Comparison of ENCODE assay signal across 9 mouse cellular contexts in the genomic region with DNA sequence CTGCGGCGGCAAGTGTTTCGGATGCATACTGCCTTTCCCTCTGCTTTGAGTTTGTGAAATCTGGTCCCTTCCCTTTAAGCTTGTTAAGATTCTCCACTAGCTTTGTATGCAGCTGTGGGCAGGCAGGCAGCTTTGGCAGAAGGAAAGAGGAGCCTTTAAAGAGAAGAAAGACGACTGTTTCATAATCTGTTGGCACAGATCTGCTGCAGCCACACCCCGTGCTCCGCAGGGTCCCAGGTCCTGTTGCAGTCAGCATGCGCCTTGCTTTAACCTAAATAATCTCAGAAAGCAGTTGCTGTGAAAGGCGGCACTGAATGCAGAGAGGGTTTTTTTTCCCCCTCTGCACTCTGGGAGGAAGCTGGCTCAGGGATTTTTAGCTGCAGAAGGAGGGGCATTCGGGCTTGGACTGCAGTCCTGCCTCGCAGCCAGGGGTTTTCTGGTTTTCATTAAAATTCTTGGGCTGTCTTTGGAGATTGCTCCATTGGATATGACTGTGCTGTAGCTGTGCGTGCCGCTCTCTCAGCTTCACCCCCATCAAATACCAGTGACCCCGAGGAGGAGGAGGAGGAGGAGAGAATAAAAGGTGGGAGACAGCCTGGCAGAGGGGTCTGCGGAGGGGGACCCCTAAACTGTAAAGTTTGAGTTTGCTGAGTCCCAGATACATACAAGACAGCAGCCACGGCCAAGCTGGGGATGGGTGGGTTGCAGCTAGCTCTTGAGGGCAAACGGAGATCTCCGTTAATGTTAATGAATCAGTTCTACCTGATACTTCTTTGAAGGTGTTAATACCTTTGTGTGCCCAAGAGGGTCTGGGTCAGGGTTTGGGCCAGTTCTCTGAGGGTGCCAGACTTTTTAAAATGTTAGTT. TPM values are rescaled to one million over a fixed set of nuclear protein-coding genes. Genes with fewer than 3 reads are reported as not detected.
DNase-seq lines count a peak whose midpoint lies in the region; ATAC-seq lines count a peak whose summit lies in the region.
"Had no signal": no experiment of that assay in that cellular context is flagged by ENCODE, and none has a peak within 500 bp of the region (broad histone marks: within the 10 kb centered on the region; RNA-seq: fewer than 3 reads in every experiment).

No protein-coding gene starts in this region.

- no peak overlapping the region; the same call in 1 of the 2 replicates for H3K9ac ChIP-seq in embryonic facial prominence, embryonic 15.5 days
- H3K9ac ChIP-seq in limb, embryonic 11.5 days (ENCODE audit: low read length): peak overlapping the region; percentile 41; the same call in 1 of the 2 replicates
- H3K9ac ChIP-seq in midbrain, embryonic 16.5 days (ENCODE audit: low read depth, low read length): peak overlapping the region; percentile 55

- H3K9me3 ChIP-seq in embryonic facial prominence, embryonic 15.5 days (replicated peaks): no peaks in the 10 kb centered on the region
- no peaks in the 10 kb centered on the region for H3K9me3 ChIP-seq in heart, embryonic 10.5 days
- no peaks in the 10 kb centered on the region for H3K9me3 ChIP-seq in limb, embryonic 11.5 days (ENCODE audit: control insufficient read depth, low read length)
- no peaks in the 10 kb centered on the region for H3K9me3 ChIP-seq in midbrain, embryonic 16.5 days (replicated peaks; ENCODE audit: control insufficient read depth, low read length, poor library complexity, severe bottlenecking)

- peak; percentile 54 for DNase-seq in adrenal gland, adult 2 months
- DNase-seq in adrenal gland, postnatal 4 days (ENCODE audit: low spot score in 2 of 2): no peak
- DNase-seq in heart, embryonic 10.5 days (ENCODE audit: low spot score): no peak
- peak; percentile 6 to 11 for DNase-seq in kidney, adult 8-10 months
- DNase-seq in limb, embryonic 11.5 days (ENCODE audit: low spot score): peak; percentile 79
- peak; percentile 37 for DNase-seq in yolk sac, embryonic 10.5 days (ENCODE audit: low spot score)

- ATAC-seq in embryonic facial prominence, embryonic 15.5 days (ENCODE audit: insufficient number of reproducible peaks, low FRiP score, low TSS enrichment, low read depth): peak; percentile 79
- peak; percentile 80 for ATAC-seq in limb, embryonic 11.5 days (ENCODE audit: insufficient number of reproducible peaks, low FRiP score, low TSS enrichment, low read depth)
- peak; percentile 78 for ATAC-seq in midbrain, embryonic 16.5 days

- H3K36me3 ChIP-seq in embryonic facial prominence, embryonic 15.5 days: no peaks in the 10 kb centered on the region
- H3K36me3 ChIP-seq in heart, embryonic 10.5 days: no peaks in the 10 kb centered on the region
- no peaks in the 10 kb centered on the region; the same call in 1 of the 2 replicates for H3K36me3 ChIP-seq in limb, embryonic 11.5 days (ENCODE audit: control insufficient read depth, insufficient read depth, low read length)
- no peaks in the 10 kb centered on the region for H3K36me3 ChIP-seq in midbrain, embryonic 16.5 days (ENCODE audit: control insufficient read depth, insufficient read depth, low read length)

- H3K4me3 ChIP-seq in embryonic facial prominence, embryonic 15.5 days (replicated peaks): peak overlapping the region; percentile 42
- peak overlapping the region; percentile 40 for H3K4me3 ChIP-seq in heart, embryonic 10.5 days
- H3K4me3 ChIP-seq in limb, embryonic 11.5 days (ENCODE audit: low read depth, low read length): peak overlapping the region; percentile 15; the same call in 1 of the 2 replicates
- H3K4me3 ChIP-seq in midbrain, embryonic 16.5 days (ENCODE audit: low read depth, low read length): peak overlapping the region; percentile 32
- H3K4me3 ChIP-seq: erythroblast, embryonic 14.5 days had no signal

- 6% methylated on average over 17 of the region's 17 CpGs for WGBS in embryonic facial prominence, embryonic 15.5 days
- WGBS in heart, embryonic 10.5 days: 27% methylated on average over 17 of the region's 17 CpGs
- WGBS in limb, embryonic 11.5 days: 14% methylated on average over 17 of the region's 17 CpGs
- WGBS in midbrain, embryonic 16.5 days: 10% methylated on average over 17 of the region's 17 CpGs

- peak overlapping the region; percentile 54 for H3K4me2 ChIP-seq in embryonic facial prominence, embryonic 15.5 days (replicated peaks)
- peak overlapping the region; percentile 46 for H3K4me2 ChIP-seq in limb, embryonic 11.5 days (ENCODE audit: low read depth, severe bottlenecking)
- H3K4me2 ChIP-seq in midbrain, embryonic 16.5 days (ENCODE audit: low read length): peak overlapping the region; percentile 57

- peaks cover 36% of the 10 kb centered on the region for H3K4me1 ChIP-seq in embryonic facial prominence, embryonic 15.5 days
- peaks cover 14% of the 10 kb centered on the region; the same call in 1 of the 2 replicates for H3K4me1 ChIP-seq in heart, embryonic 10.5 days
- H3K4me1 ChIP-seq in limb, embryonic 11.5 days (ENCODE audit: control insufficient read depth, insufficient read depth, low read length): peaks cover 19% of the 10 kb centered on the region
- peaks cover 27% of the 10 kb centered on the region for H3K4me1 ChIP-seq in midbrain, embryonic 16.5 days (ENCODE audit: control insufficient read depth, insufficient read depth, low read length)

- H3K27ac ChIP-seq in embryonic facial prominence, embryonic 15.5 days (replicated peaks): peak overlapping the region; percentile 94
- H3K27ac ChIP-seq in heart, embryonic 10.5 days: peak overlapping the region; percentile 73
- peak overlapping the region; percentile 91 for H3K27ac ChIP-seq in limb, embryonic 11.5 days (replicated peaks; ENCODE audit: low read depth, low read length)
- H3K27ac ChIP-seq in midbrain, embryonic 16.5 days (ENCODE audit: low read length): peak overlapping the region; percentile 83

- H3K27me3 ChIP-seq in embryonic facial prominence, embryonic 15.5 days: no peaks in the 10 kb centered on the region
- no peaks in the 10 kb centered on the region for H3K27me3 ChIP-seq in heart, embryonic 10.5 days (ENCODE audit: insufficient read depth, poor library complexity, severe bottlenecking)
- no peaks in the 10 kb centered on the region for H3K27me3 ChIP-seq in limb, embryonic 11.5 days (ENCODE audit: control insufficient read depth, insufficient read depth, low read length)
- no peaks in the 10 kb centered on the region for H3K27me3 ChIP-seq in midbrain, embryonic 16.5 days (ENCODE audit: control insufficient read depth, insufficient read depth, low read depth, low read length)

RNA-seq across cellular contexts. Expression of gene Rab30, which starts 35.9 kb away (rescaled TPM):
- 1 to 10 TPM; 3.7 to 5.0 TPM for total RNA-seq in adrenal gland, adult 2 months (2021)
- polyA plus RNA-seq in adrenal gland, adult 2 months (2012; rRNA removed): 0.21 and 0.28 TPM in 2 replicates
- total RNA-seq in adrenal gland, postnatal 4 days (2021): 1 to 10 TPM; 7.6 to 8.0 TPM
- 21.4 and 21.8 TPM in 2 replicates for polyA plus RNA-seq in embryonic facial prominence, embryonic 15.5 days (2015; fragmentation: Nextera tagmentation; extraction: Ambion mirVana)
- 4.8 and 7.2 TPM in 2 replicates for polyA plus RNA-seq in heart, embryonic 10.5 days (2016; fragmentation: Nextera tagmentation; extraction: Ambion mirVana)
- 11.5 and 11.9 TPM in 2 replicates for polyA plus RNA-seq in limb, embryonic 11.5 days (2014; fragmentation: Nextera tagmentation; extraction: Ambion mirVana)
- 19.9 and 22.4 TPM in 2 replicates for polyA plus RNA-seq in midbrain, embryonic 16.5 days (2015; fragmentation: Nextera tagmentation; extraction: Ambion mirVana)

Comparison
In these comparisons a context has a peak if more than half of its experiments do, and no peak if none do; other contexts are left out.
1. DNase-seq: peak in adrenal gland, adult 2 months (single experiment), kidney, adult 8-10 months (2 of 2), limb, embryonic 11.5 days (single experiment) and yolk sac, embryonic 10.5 days (single experiment); none in adrenal gland, postnatal 4 days (0 of 2) and heart, embryonic 10.5 days (single experiment).
2. Peak in every context shown above with its lines, with median percentiles within 50 percentile points of each other: ATAC-seq, H3K27ac ChIP-seq, H3K4me2 ChIP-seq and H3K4me3 ChIP-seq.